Mouse (Mus musculus): ENCODE measurements around the gene Ndufv1. TPM values are rescaled to one million over a fixed set of nuclear protein-coding genes. Genes with fewer than 3 reads are reported as not detected.
A peak's percentile ranks its signal among the peaks of the same experiment; 100 is the strongest.

Ndufv1 gene
- polyA plus RNA-seq, 1 experiment from 2014 or later: 198 TPM

GRCm38 (mm10) chr19:3998335-3998734 lies 14.3 kb downstream of the Ndufv1 start:
- Histone ChIP-seq H3K9ac (no peak overlapping the region), H3K4me3 (replicated peaks) (no peak overlapping the region), H3K4me1 (peaks cover 19% of the 10 kb centered on the region), H3K36me3 (no peaks in the 10 kb centered on the region), H3K4me2 (no peak overlapping the region), H3K9me3 (no peaks in the 10 kb centered on the region), H3K27me3 (replicated peaks) (no peaks in the 10 kb centered on the region), H3K27ac (no peak overlapping the region)
- WGBS: 71% methylated on average over 8 of the region's 8 CpGs
- ATAC-seq (ENCODE audit: insufficient read depth, low FRiP score, low read depth): no peak

DNA sequence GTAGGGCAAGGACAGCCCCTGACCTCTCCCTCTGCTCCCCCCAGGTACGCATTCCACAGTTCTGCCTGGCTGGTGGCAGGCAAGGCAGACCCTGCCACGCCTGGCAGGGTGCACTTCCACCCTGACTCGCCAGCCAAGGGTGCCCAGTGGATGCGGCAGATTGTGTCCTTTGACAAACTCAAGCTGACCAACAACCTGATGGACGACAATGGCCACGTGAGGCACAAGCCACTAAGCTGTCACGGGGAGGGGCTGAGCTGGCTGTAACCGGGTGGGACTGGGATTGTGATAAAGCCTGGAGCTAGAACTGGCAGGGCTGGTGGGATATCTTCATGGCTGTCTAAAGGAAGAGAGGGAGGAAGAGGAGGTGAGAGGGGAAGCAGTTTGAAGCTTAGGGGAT lies 15.4 kb downstream of the Ndufv1 start:
- Histone ChIP-seq H3K9ac (no peak overlapping the region), H3K4me2 (no peak overlapping the region), H3K27me3 (replicated peaks) (no peaks in the 10 kb centered on the region), H3K4me3 (replicated peaks) (no peak overlapping the region), H3K36me3 (no peaks in the 10 kb centered on the region), H3K9me3 (no peaks in the 10 kb centered on the region), H3K27ac (no peak overlapping the region), H3K4me1 (peaks cover 19% of the 10 kb centered on the region)
- 47% methylated on average over 8 of the region's 8 CpGs for WGBS
- no peak for ATAC-seq (ENCODE audit: insufficient read depth, low FRiP score, low read depth)

DNA sequence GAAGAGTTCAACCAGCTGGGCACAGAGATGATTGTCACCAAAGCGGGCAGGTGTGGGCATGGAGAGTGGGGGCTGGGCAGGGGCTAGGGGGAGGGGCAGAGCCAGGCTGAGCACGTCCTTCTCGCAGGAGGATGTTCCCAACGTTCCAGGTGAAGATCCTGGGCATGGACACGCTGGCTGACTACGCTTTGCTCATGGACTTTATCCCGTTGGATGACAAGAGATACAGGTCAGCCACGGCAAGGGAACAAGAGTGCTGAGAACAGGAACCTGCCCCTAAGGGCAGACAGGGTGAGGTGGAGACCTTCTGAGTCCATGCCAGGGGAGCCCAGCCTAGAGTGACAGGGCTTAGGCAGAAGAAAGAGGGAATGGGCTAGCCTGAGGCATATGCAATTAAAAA lies 15.9 kb downstream of the Ndufv1 start:
- no peak for ATAC-seq (ENCODE audit: insufficient read depth, low FRiP score, low read depth)
- H3K4me1 ChIP-seq: peaks cover 16% of the 10 kb centered on the region
- no peak overlapping the region for H3K9ac ChIP-seq

GRCm38 (mm10) chr19:3996106-3996505 lies 16.5 kb downstream of the Ndufv1 start:
- peaks cover 9% of the 10 kb centered on the region for H3K4me1 ChIP-seq
- no peak for ATAC-seq (ENCODE audit: insufficient read depth, low FRiP score, low read depth)
- H3K27ac ChIP-seq: no peak overlapping the region
- H3K36me3 ChIP-seq: no peaks in the 10 kb centered on the region
- H3K4me3 ChIP-seq (replicated peaks): no peak overlapping the region
- WGBS: 67% methylated on average over 7 of the region's 7 CpGs
- no peak overlapping the region for H3K4me2 ChIP-seq
- H3K9ac ChIP-seq: no peak overlapping the region
- no peaks in the 10 kb centered on the region for H3K27me3 ChIP-seq (replicated peaks)
- H3K9me3 ChIP-seq: no peaks in the 10 kb centered on the region

More for the DNA sequence above, 15.9 kb downstream of the Ndufv1 start:
- Histone ChIP-seq H3K4me2 (no peak overlapping the region), H3K9me3 (no peaks in the 10 kb centered on the region), H3K27ac (no peak overlapping the region), H3K36me3 (no peaks in the 10 kb centered on the region), H3K4me3 (replicated peaks) (no peak overlapping the region), H3K27me3 (replicated peaks) (no peaks in the 10 kb centered on the region)
- 80% methylated on average over 8 of the region's 8 CpGs for WGBS

- Histone ChIP-seq H3K27ac (no peak overlapping the region), H3K9ac (no peak overlapping the region), H3K4me1 (0 out of 2 replicates have a peak, but pooled peaks cover 7% of the 10 kb centered on the region), H3K4me3 (replicated peaks) (no peak overlapping the region), H3K27me3 (replicated peaks) (no peaks in the 10 kb centered on the region), H3K9me3 (no peaks in the 10 kb centered on the region), H3K36me3 (no peaks in the 10 kb centered on the region), H3K4me2 (no peak overlapping the region)
- no peak for ATAC-seq (ENCODE audit: insufficient read depth, low FRiP score, low read depth)
- 71% methylated on average over 3 of the region's 3 CpGs for WGBS
These were observed 17.1 kb downstream of the Ndufv1 start for GRCm38 (mm10) chr19:3995505-3995904.

- H3K4me3 ChIP-seq (replicated peaks): no peak overlapping the region
- H3K9ac ChIP-seq: no peak overlapping the region
- H3K27ac ChIP-seq: no peak overlapping the region
- H3K9me3 ChIP-seq: no peaks in the 10 kb centered on the region
- H3K27me3 ChIP-seq (replicated peaks): no peaks in the 10 kb centered on the region
- H3K36me3 ChIP-seq: no peaks in the 10 kb centered on the region
- ATAC-seq (ENCODE audit: insufficient read depth, low FRiP score, low read depth): no peak
- 59% methylated on average over 6 of the region's 6 CpGs for WGBS
- 0 out of 2 replicates have a peak, but pooled peaks cover 7% of the 10 kb centered on the region for H3K4me1 ChIP-seq
- no peak overlapping the region for H3K4me2 ChIP-seq
These were observed 17.7 kb downstream of the Ndufv1 start for GRCm38 (mm10) chr19:3994932-3995331.

GRCm38 (mm10) chr19:3992416-3992815 lies 20.2 kb downstream of the Ndufv1 start, which contains the start of gene Tbx10:
Tbx10 (plus strand) TSS chr19:3992752.
- 58% methylated on average over 5 of the region's 5 CpGs for WGBS
- Histone ChIP-seq H3K9ac (no peak within 1 kb of the TSS), H3K4me1 (no peaks in the 10 kb centered on the region), H3K27me3 (replicated peaks) (no peaks in the 10 kb centered on the region), H3K36me3 (no peaks in the 10 kb centered on the region), H3K4me3 (replicated peaks) (no peak within 1 kb of the TSS), H3K4me2 (no peak within 1 kb of the TSS), H3K27ac (no peak within 1 kb of the TSS), H3K9me3 (no peaks in the 10 kb centered on the region)
- no peak for ATAC-seq (ENCODE audit: insufficient read depth, low FRiP score, low read depth)

DNA sequence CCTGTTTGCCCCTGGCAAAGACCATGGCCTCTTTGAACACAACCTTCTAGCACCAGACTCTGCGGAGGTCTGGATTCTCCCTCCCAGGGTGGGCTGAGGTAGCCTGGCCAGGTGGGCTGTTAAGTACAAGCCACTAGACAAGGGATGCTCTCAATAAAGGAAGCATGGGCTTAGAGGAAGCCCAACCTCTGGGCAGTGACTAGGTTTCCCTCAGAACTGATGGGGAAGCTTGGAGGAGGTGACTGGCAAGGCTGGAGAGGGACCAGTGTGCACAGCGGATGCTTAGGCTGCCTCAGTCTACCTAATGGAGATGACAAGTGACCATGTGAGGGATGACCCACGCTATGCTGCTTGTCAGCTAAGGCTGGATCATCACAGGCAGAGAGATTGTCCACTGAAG lies 20.6 kb downstream of the Ndufv1 start:
- Histone ChIP-seq H3K4me1 (peaks cover 2% of the 10 kb centered on the region), H3K9ac (no peak overlapping the region), H3K27me3 (replicated peaks) (no peaks in the 10 kb centered on the region), H3K4me3 (replicated peaks) (no peak overlapping the region), H3K36me3 (no peaks in the 10 kb centered on the region), H3K27ac (no peak overlapping the region), H3K9me3 (no peaks in the 10 kb centered on the region), H3K4me2 (no peak overlapping the region)
- WGBS: 81% methylated on average over 3 of the region's 3 CpGs
- no peak for ATAC-seq (ENCODE audit: insufficient read depth, low FRiP score, low read depth)

GRCm38 (mm10) chr19:3991562-3991961 lies 21.0 kb downstream of the Ndufv1 start:
- WGBS: 86% methylated on average over 3 of the region's 3 CpGs
- no peaks in the 10 kb centered on the region for H3K27me3 ChIP-seq (replicated peaks)
- no peaks in the 10 kb centered on the region for H3K36me3 ChIP-seq
- no peak overlapping the region for H3K4me2 ChIP-seq
- no peak overlapping the region for H3K4me3 ChIP-seq (replicated peaks)
- no peak for ATAC-seq (ENCODE audit: insufficient read depth, low FRiP score, low read depth)
- peaks cover 6% of the 10 kb centered on the region for H3K4me1 ChIP-seq
- H3K27ac ChIP-seq: no peak overlapping the region
- H3K9ac ChIP-seq: no peak overlapping the region
- no peaks in the 10 kb centered on the region for H3K9me3 ChIP-seq

DNA sequence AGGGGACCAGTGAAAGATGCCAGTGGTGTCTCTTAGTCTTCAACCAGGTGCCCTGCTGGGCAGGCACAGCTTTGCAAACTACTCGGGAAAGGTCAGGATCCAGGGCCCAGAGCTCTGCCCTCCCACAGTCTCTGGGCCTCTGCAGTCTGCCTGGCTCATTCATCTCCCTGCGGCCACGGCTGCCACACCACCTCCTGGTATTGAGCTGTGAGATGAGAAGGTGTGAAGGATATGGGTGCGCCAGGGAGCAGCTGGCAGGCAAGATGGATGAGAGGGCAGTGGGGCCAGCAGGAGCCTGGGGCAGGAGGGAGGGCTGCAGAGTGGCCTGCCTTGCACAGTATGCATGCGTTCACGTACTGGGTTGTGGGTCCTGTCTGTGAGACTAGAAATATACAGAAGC lies 21.8 kb downstream of the Ndufv1 start:
- no peaks in the 10 kb centered on the region for H3K9me3 ChIP-seq
- no peak for ATAC-seq (ENCODE audit: insufficient read depth, low FRiP score, low read depth)
- 33% methylated on average over 6 of the region's 6 CpGs for WGBS

GRCm38 (mm10) chr19:3988750-3989149 lies 23.9 kb downstream of the Ndufv1 start:
- no peak overlapping the region for H3K9ac ChIP-seq
- H3K4me1 ChIP-seq: peaks cover 18% of the 10 kb centered on the region
- no peaks in the 10 kb centered on the region for H3K27me3 ChIP-seq (replicated peaks)
- H3K4me2 ChIP-seq: no peak overlapping the region
- no peaks in the 10 kb centered on the region for H3K36me3 ChIP-seq
- no peak overlapping the region for H3K27ac ChIP-seq
- no peak overlapping the region for H3K4me3 ChIP-seq (replicated peaks)
- ATAC-seq (ENCODE audit: insufficient read depth, low FRiP score, low read depth): no peak
- no peaks in the 10 kb centered on the region for H3K9me3 ChIP-seq
- 84% methylated on average over 4 of the region's 4 CpGs for WGBS

More for the DNA sequence above, 21.8 kb downstream of the Ndufv1 start:
- H3K9ac ChIP-seq: no peak overlapping the region
- no peaks in the 10 kb centered on the region for H3K27me3 ChIP-seq (replicated peaks)
- no peaks in the 10 kb centered on the region for H3K36me3 ChIP-seq
- no peak overlapping the region for H3K4me3 ChIP-seq (replicated peaks)
- peaks cover 9% of the 10 kb centered on the region for H3K4me1 ChIP-seq
- no peak overlapping the region for H3K27ac ChIP-seq
- H3K4me2 ChIP-seq: no peak overlapping the region

GRCm38 (mm10) chr19:3988066-3988465 lies 24.5 kb downstream of the Ndufv1 start:
- WGBS: 86% methylated on average over 14 of the region's 14 CpGs
- no peaks in the 10 kb centered on the region for H3K36me3 ChIP-seq
- no peak for ATAC-seq (ENCODE audit: insufficient read depth, low FRiP score, low read depth)

DNA sequence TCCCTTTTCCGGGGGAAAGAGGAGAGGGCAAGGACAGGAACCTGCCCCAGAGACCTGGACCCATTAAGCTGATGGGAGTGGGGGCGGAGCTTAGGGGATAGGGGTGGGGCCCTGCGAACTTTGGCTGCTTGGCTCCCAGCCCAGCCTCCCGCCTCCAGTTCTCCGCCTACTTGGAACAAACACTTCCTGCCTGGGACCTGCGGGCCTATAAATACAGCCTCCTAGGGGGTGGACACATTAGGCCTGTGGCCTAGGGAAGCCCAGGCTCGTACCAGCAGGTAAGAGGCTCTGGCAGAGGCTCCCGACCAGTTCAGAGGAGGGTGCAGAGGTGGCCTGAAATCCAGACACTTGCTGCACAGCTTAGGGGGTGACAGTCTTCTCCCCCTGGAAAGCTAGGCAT lies 26.3 kb downstream of the Ndufv1 start, which contains the start of gene Acy3:
TSS of gene Acy3 (plus strand) at position 237 of the 400 bp plus-strand sequence.
- H3K4me3 ChIP-seq (replicated peaks): no peak within 1 kb of the TSS
- 9% methylated on average over 8 of the region's 8 CpGs for WGBS
- peak; percentile 75 for ATAC-seq (ENCODE audit: insufficient read depth, low FRiP score, low read depth)
- no peaks in the 10 kb centered on the region for H3K36me3 ChIP-seq
- H3K9me3 ChIP-seq: no peaks in the 10 kb centered on the region
- H3K4me1 ChIP-seq: peaks cover 18% of the 10 kb centered on the region
- 0 out of 2 replicates have a peak within 1 kb of the TSS, but pooled peaks have one; percentile 44 for H3K27ac ChIP-seq
- H3K9ac ChIP-seq: no peak within 1 kb of the TSS
- peak within 1 kb of the TSS; percentile 28; the same call in 1 of the 2 replicates for H3K4me2 ChIP-seq
- H3K27me3 ChIP-seq (replicated peaks): no peaks in the 10 kb centered on the region

More at GRCm38 (mm10) chr19:3988066-3988465, 24.5 kb downstream of the Ndufv1 start:
- Histone ChIP-seq H3K27ac (no peak overlapping the region), H3K4me2 (no peak overlapping the region), H3K4me3 (replicated peaks) (no peak overlapping the region), H3K9me3 (no peaks in the 10 kb centered on the region), H3K9ac (no peak overlapping the region), H3K27me3 (replicated peaks) (no peaks in the 10 kb centered on the region), H3K4me1 (peaks cover 18% of the 10 kb centered on the region)

Measured in stomach, embryonic 15.5 days (tissue).